Mouse (Mus musculus) hindbrain, embryonic 13.5 days (tissue): ENCODE measurements around the gene Fkbp7. TPM values are rescaled to one million over a fixed set of nuclear protein-coding genes. Genes with fewer than 3 reads are reported as not detected.

Experiments
- ATAC-seq: fragments of 200-750 bp; cut with Nextera tagmentation; 2 replicates; pipeline ENCODE4 v1.8.0; 2017; ENCODE audit warnings: moderate TSS enrichment; ENCODE audit not compliant: low FRiP score
- H3K27ac ChIP-seq: fragments of 300-500 bp; sonication (generic); 2 replicates; pipeline ENCODE4 v1.5.1; 2015; ENCODE audit warnings: inconsistent platforms, mild to moderate bottlenecking, moderate library complexity
- H3K27me3 ChIP-seq: fragments of 300-500 bp; sonication (generic); 2 replicates; pipeline ENCODE4 v1.6.1; 2015; ENCODE audit warnings: mild to moderate bottlenecking, inconsistent platforms
- H3K36me3 ChIP-seq: fragments of 300-500 bp; sonication (generic); 2 replicates; pipeline ENCODE4 v1.6.1; 2015; ENCODE audit warnings: mild to moderate bottlenecking, inconsistent platforms
- H3K4me1 ChIP-seq: fragments of 300-500 bp; sonication (generic); replicated peaks from 2 replicates; pipeline ENCODE4 v1.6.1; 2015; ENCODE audit warnings: inconsistent platforms
- H3K4me2 ChIP-seq: fragments of 300-500 bp; sonication (generic); 2 replicates; pipeline ENCODE4 v1.6.1; 2015; ENCODE audit warnings: inconsistent platforms, mild to moderate bottlenecking, moderate library complexity
- H3K4me3 ChIP-seq: fragments of 300-500 bp; sonication (generic); 2 replicates; pipeline ENCODE4 v1.5.1; 2015; ENCODE audit warnings: mild to moderate bottlenecking, inconsistent platforms
- H3K9ac ChIP-seq: fragments of 300-500 bp; sonication (generic); 2 replicates; pipeline ENCODE4 v1.6.1; 2015; ENCODE audit warnings: mild to moderate bottlenecking, inconsistent platforms
- H3K9me3 ChIP-seq: fragments of 300-500 bp; sonication (generic); 2 replicates; pipeline ENCODE4 v1.6.1; 2016; ENCODE audit warnings: inconsistent platforms
- WGBS: fragments of 180-500 bp; shearing (Covaris S2); methylation state at CpG from one replicate; pipeline ENCODE4 v1.1.7; 2015; 5-methylcytosine and 5-hydroxymethylcytosine counted together
- polyA plus RNA-seq: library from polyadenylated mRNA; unstranded; fragments of >200 nt; fragmentation: Nextera tagmentation; extraction: Ambion mirVana; gene quantifications from 2 replicates; pipeline ENCODE4 v1.2.1, GENCODE M21; 2015

The Fkbp7 gene
- 18.8 and 22.4 TPM in 2 replicates for polyA plus RNA-seq

- peak; percentile 94 for ATAC-seq
- peak within 1 kb of the TSS; percentile 68 for H3K4me2 ChIP-seq
- WGBS, result under 1% methylated on average over 17 of the region's 17 CpGs
These were observed at the start of gene Fkbp7 for GRCm38 (mm10) chr2:76672966-76673392. Fkbp7 (minus strand) TSS chr2:76673116.

GRCm38 (mm10) chr2:76719650-76720049 lies 46.7 kb upstream of the Fkbp7 start:
- H3K9me3 ChIP-seq, result peaks cover 47% of the 10 kb centered on the region
- peaks cover 67% of the 10 kb centered on the region for H3K36me3 ChIP-seq

More at GRCm38 (mm10) chr2:76672966-76673392, at the start of gene Fkbp7:
- H3K27ac ChIP-seq, result peak within 1 kb of the TSS; percentile 81
- H3K9ac ChIP-seq, result peak within 1 kb of the TSS; percentile 79
- H3K4me3 ChIP-seq, result peak within 1 kb of the TSS; percentile 46
- no peaks in the 10 kb centered on the region for H3K27me3 ChIP-seq
- H3K9me3 ChIP-seq, result no peaks in the 10 kb centered on the region
- no peaks in the 10 kb centered on the region for H3K36me3 ChIP-seq
- peaks cover 36% of the 10 kb centered on the region for H3K4me1 ChIP-seq

GRCm38 (mm10) chr2:76714984-76715383 lies 42.1 kb upstream of the Fkbp7 start:
- H3K9me3 ChIP-seq, result peaks cover 62% of the 10 kb centered on the region
- H3K4me1 ChIP-seq, result no peaks in the 10 kb centered on the region
- no peak overlapping the region for H3K4me3 ChIP-seq
- H3K4me2 ChIP-seq, result no peak overlapping the region
- peaks cover 86% of the 10 kb centered on the region for H3K36me3 ChIP-seq
- no peak overlapping the region for H3K9ac ChIP-seq
- 77% methylated on average over 8 of the region's 8 CpGs for WGBS
- H3K27me3 ChIP-seq, result no peaks in the 10 kb centered on the region
- no peak overlapping the region for H3K27ac ChIP-seq
- ATAC-seq, result no peak

More at GRCm38 (mm10) chr2:76719650-76720049, 46.7 kb upstream of the Fkbp7 start:
- 94% methylated on average over 14 of the region's 14 CpGs for WGBS
- no peak for ATAC-seq
- Histone ChIP-seq H3K4me2 (no peak overlapping the region), H3K9ac (no peak overlapping the region), H3K4me1 (no peaks in the 10 kb centered on the region), H3K4me3 (no peak overlapping the region), H3K27ac (no peak overlapping the region), H3K27me3 (no peaks in the 10 kb centered on the region)

- Histone ChIP-seq H3K36me3 (peaks cover 49% of the 10 kb centered on the region), H3K9me3 (peaks cover 41% of the 10 kb centered on the region), H3K9ac (no peak overlapping the region), H3K4me2 (no peak overlapping the region), H3K27me3 (no peaks in the 10 kb centered on the region), H3K4me1 (no peaks in the 10 kb centered on the region), H3K27ac (no peak overlapping the region), H3K4me3 (no peak overlapping the region)
- no peak for ATAC-seq
- 93% methylated on average over 3 of the region's 3 CpGs for WGBS
These were observed 35.6 kb upstream of the Fkbp7 start for GRCm38 (mm10) chr2:76708512-76708911.

GRCm38 (mm10) chr2:76705655-76706054 lies 32.7 kb upstream of the Fkbp7 start:
- no peaks in the 10 kb centered on the region for H3K27me3 ChIP-seq
- 87% methylated on average over 13 of the region's 13 CpGs for WGBS
- H3K27ac ChIP-seq, result no peak overlapping the region
- H3K4me1 ChIP-seq, result no peaks in the 10 kb centered on the region
- H3K36me3 ChIP-seq, result peaks cover 36% of the 10 kb centered on the region
- no peak overlapping the region for H3K4me3 ChIP-seq
- ATAC-seq, result no peak
- H3K4me2 ChIP-seq, result no peak overlapping the region
- H3K9me3 ChIP-seq, result peaks cover 14% of the 10 kb centered on the region; the same call in 1 of the 2 replicates
- no peak overlapping the region for H3K9ac ChIP-seq

GRCm38 (mm10) chr2:76702751-76703150 lies 29.8 kb upstream of the Fkbp7 start:
- H3K36me3 ChIP-seq, result peaks cover 20% of the 10 kb centered on the region
- H3K4me3 ChIP-seq, result no peak overlapping the region
- no peaks in the 10 kb centered on the region for H3K9me3 ChIP-seq
- no peak overlapping the region for H3K4me2 ChIP-seq
- ATAC-seq, result no peak
- H3K4me1 ChIP-seq, result no peaks in the 10 kb centered on the region
- no peak overlapping the region for H3K9ac ChIP-seq
- 85% methylated on average over 5 of the region's 5 CpGs for WGBS
- H3K27me3 ChIP-seq, result no peaks in the 10 kb centered on the region
- no peak overlapping the region for H3K27ac ChIP-seq

GRCm38 (mm10) chr2:76702188-76702587 lies 29.3 kb upstream of the Fkbp7 start:
- Histone ChIP-seq H3K9ac (no peak overlapping the region), H3K27me3 (no peaks in the 10 kb centered on the region), H3K4me2 (no peak overlapping the region), H3K27ac (no peak overlapping the region), H3K9me3 (no peaks in the 10 kb centered on the region), H3K36me3 (peaks cover 26% of the 10 kb centered on the region), H3K4me3 (no peak overlapping the region), H3K4me1 (no peaks in the 10 kb centered on the region)
- WGBS, result 85% methylated on average over 3 of the region's 3 CpGs
- ATAC-seq, result no peak

GRCm38 (mm10) chr2:76695290-76695689 lies 22.4 kb upstream of the Fkbp7 start:
- WGBS, result 92% methylated on average over 6 of the region's 6 CpGs
- no peaks in the 10 kb centered on the region for H3K4me1 ChIP-seq
- no peaks in the 10 kb centered on the region for H3K9me3 ChIP-seq
- no peaks in the 10 kb centered on the region for H3K27me3 ChIP-seq
- H3K4me3 ChIP-seq, result no peak overlapping the region
- H3K36me3 ChIP-seq, result peaks cover 66% of the 10 kb centered on the region
- H3K27ac ChIP-seq, result no peak overlapping the region
- ATAC-seq, result no peak
- no peak overlapping the region for H3K9ac ChIP-seq
- H3K4me2 ChIP-seq, result no peak overlapping the region

GRCm38 (mm10) chr2:76693765-76694164 lies 20.8 kb upstream of the Fkbp7 start:
- Histone ChIP-seq H3K4me1 (no peaks in the 10 kb centered on the region), H3K4me2 (no peak overlapping the region), H3K36me3 (peaks cover 66% of the 10 kb centered on the region), H3K27ac (no peak overlapping the region), H3K27me3 (no peaks in the 10 kb centered on the region), H3K9ac (no peak overlapping the region), H3K4me3 (no peak overlapping the region), H3K9me3 (no peaks in the 10 kb centered on the region)
- no peak for ATAC-seq
- 82% methylated on average over 5 of the region's 5 CpGs for WGBS

- H3K9me3 ChIP-seq, result no peaks in the 10 kb centered on the region
- H3K36me3 ChIP-seq, result peaks cover 83% of the 10 kb centered on the region
- H3K27ac ChIP-seq, result no peak overlapping the region
- no peak for ATAC-seq
- H3K27me3 ChIP-seq, result no peaks in the 10 kb centered on the region
- no peak overlapping the region for H3K4me3 ChIP-seq
- no peak overlapping the region for H3K9ac ChIP-seq
- 93% methylated on average over 12 of the region's 12 CpGs for WGBS
- no peak overlapping the region for H3K4me2 ChIP-seq
- no peaks in the 10 kb centered on the region for H3K4me1 ChIP-seq
These were observed 17.7 kb upstream of the Fkbp7 start for GRCm38 (mm10) chr2:76690436-76691204.

GRCm38 (mm10) chr2:76688162-76688561 lies 15.2 kb upstream of the Fkbp7 start:
- no peak overlapping the region for H3K4me3 ChIP-seq
- H3K36me3 ChIP-seq, result peaks cover 80% of the 10 kb centered on the region
- WGBS, result 70% methylated on average over 7 of the region's 7 CpGs
- H3K4me1 ChIP-seq, result no peaks in the 10 kb centered on the region
- no peak overlapping the region for H3K27ac ChIP-seq
- no peak for ATAC-seq
- H3K9me3 ChIP-seq, result no peaks in the 10 kb centered on the region
- no peak overlapping the region for H3K9ac ChIP-seq
- H3K4me2 ChIP-seq, result no peak overlapping the region
- no peaks in the 10 kb centered on the region for H3K27me3 ChIP-seq

- Histone ChIP-seq H3K4me1 (no peaks in the 10 kb centered on the region), H3K36me3 (peaks cover 80% of the 10 kb centered on the region), H3K4me3 (no peak overlapping the region), H3K27ac (no peak overlapping the region), H3K4me2 (no peak overlapping the region), H3K9ac (no peak overlapping the region), H3K9me3 (no peaks in the 10 kb centered on the region), H3K27me3 (no peaks in the 10 kb centered on the region)
- WGBS, result 93% methylated on average over 3 of the region's 3 CpGs
- ATAC-seq, result no peak
These were observed 14.7 kb upstream of the Fkbp7 start for GRCm38 (mm10) chr2:76687608-76688007.

GRCm38 (mm10) chr2:76686986-76687385 lies 14.1 kb upstream of the Fkbp7 start:
- Histone ChIP-seq H3K4me2 (no peak overlapping the region), H3K9me3 (no peaks in the 10 kb centered on the region), H3K36me3 (peaks cover 80% of the 10 kb centered on the region), H3K27ac (no peak overlapping the region), H3K4me3 (no peak overlapping the region), H3K4me1 (no peaks in the 10 kb centered on the region), H3K9ac (no peak overlapping the region), H3K27me3 (no peaks in the 10 kb centered on the region)
- ATAC-seq, result no peak
- 98% methylated on average over 3 of the region's 3 CpGs for WGBS
